In genomic region chr11:115227640-115228039, GRCm38 (mm10) we compare ENCODE assay signal across 18 mouse cellular contexts. TPM values are rescaled to one million over a fixed set of nuclear protein-coding genes. Genes with fewer than 3 reads are reported as not detected.
DNase-seq lines count a peak whose midpoint lies in the region; ATAC-seq and TF ChIP-seq lines count a peak whose summit lies in the region.
"Had no signal": no experiment of that assay in that cellular context is flagged by ENCODE, and none has a peak within 500 bp of the region (broad histone marks: within the 10 kb centered on the region; RNA-seq: fewer than 3 reads in every experiment).

No protein-coding gene starts in this region.

- H3K4me1 ChIP-seq in hindbrain, embryonic 10.5 days (replicated peaks), result peaks cover 98% of the 10 kb centered on the region
- H3K4me1 ChIP-seq in hindbrain, postnatal 0 days (ENCODE audit: insufficient read depth, low read length), result peaks cover 38% of the 10 kb centered on the region
- peaks cover 89% of the 10 kb centered on the region for H3K4me1 ChIP-seq in neural tube, embryonic 13.5 days (replicated peaks)
- peaks cover 57% of the 10 kb centered on the region for H3K4me1 ChIP-seq in forebrain, embryonic 14.5 days (ENCODE audit: control insufficient read depth, insufficient read depth, low read length)
- H3K4me1 ChIP-seq in midbrain, embryonic 15.5 days, result peaks cover 71% of the 10 kb centered on the region

- H3K4me2 ChIP-seq in hindbrain, postnatal 0 days (ENCODE audit: low read depth, low read length), result no peak overlapping the region
- no peak overlapping the region for H3K4me2 ChIP-seq in neural tube, embryonic 13.5 days
- peak overlapping the region; percentile 5; the same call in 1 of the 2 replicates for H3K4me2 ChIP-seq in forebrain, embryonic 14.5 days (ENCODE audit: low read length)
- no peak overlapping the region for H3K4me2 ChIP-seq in midbrain, embryonic 15.5 days
- H3K4me2 ChIP-seq: limb, embryonic 15.5 days; lung, embryonic 14.5 days had no signal

- peak overlapping the region; percentile 64 for H3K27ac ChIP-seq in hindbrain, embryonic 10.5 days
- no peak overlapping the region for H3K27ac ChIP-seq in hindbrain, postnatal 0 days
- no peak overlapping the region for H3K27ac ChIP-seq in neural tube, embryonic 13.5 days (replicated peaks)
- peak overlapping the region; percentile 74 for H3K27ac ChIP-seq in forebrain, embryonic 14.5 days (ENCODE audit: low read depth, low read length)
- H3K27ac ChIP-seq in midbrain, embryonic 15.5 days, result no peak overlapping the region; the same call in 1 of the 2 replicates
- H3K27ac ChIP-seq: limb, embryonic 15.5 days had no signal

- ATAC-seq in hindbrain, postnatal 0 days, result no peak
- no peak for ATAC-seq in neural tube, embryonic 13.5 days (ENCODE audit: low read depth)
- ATAC-seq in forebrain, embryonic 14.5 days, result no peak; the same call in 1 of the 2 replicates
- ATAC-seq in midbrain, embryonic 15.5 days (replicated peaks), result peak; percentile 28; the same call in 1 of the 2 replicates

- no peak overlapping the region for H3K9ac ChIP-seq in hindbrain, postnatal 0 days (replicated peaks; ENCODE audit: low read length)
- peak overlapping the region; percentile 9; the same call in 1 of the 2 replicates for H3K9ac ChIP-seq in neural tube, embryonic 13.5 days
- H3K9ac ChIP-seq in forebrain, embryonic 14.5 days (ENCODE audit: low read length), result peak overlapping the region; percentile 22
- no peak overlapping the region for H3K9ac ChIP-seq in midbrain, embryonic 15.5 days
- H3K9ac ChIP-seq: limb, embryonic 15.5 days; lung, embryonic 14.5 days had no signal

- 21% methylated on average over 12 of the region's 12 CpGs for WGBS in hindbrain, embryonic 10.5 days
- 37% methylated on average over 12 of the region's 12 CpGs for WGBS in hindbrain, postnatal 0 days
- 30% methylated on average over 12 of the region's 12 CpGs for WGBS in neural tube, embryonic 13.5 days
- WGBS in forebrain, embryonic 14.5 days, result 18% methylated on average over 12 of the region's 12 CpGs
- WGBS in midbrain, embryonic 15.5 days, result 18% methylated on average over 12 of the region's 12 CpGs

- peaks cover 54% of the 10 kb centered on the region for H3K27me3 ChIP-seq in hindbrain, embryonic 10.5 days (ENCODE audit: insufficient read depth, poor library complexity, severe bottlenecking)
- H3K27me3 ChIP-seq in hindbrain, postnatal 0 days (ENCODE audit: insufficient read depth, low read length), result no peaks in the 10 kb centered on the region
- H3K27me3 ChIP-seq in neural tube, embryonic 13.5 days, result peaks cover 5% of the 10 kb centered on the region
- H3K27me3 ChIP-seq in forebrain, embryonic 14.5 days (replicated peaks; ENCODE audit: control insufficient read depth, insufficient read depth, low read length), result no peaks in the 10 kb centered on the region
- H3K27me3 ChIP-seq in midbrain, embryonic 15.5 days (replicated peaks), result no peaks in the 10 kb centered on the region; the same call in 1 of the 2 replicates

- DNase-seq in hindbrain, embryonic 10.5 days (ENCODE audit: low spot score), result no peak
- no peak for DNase-seq in hindbrain, postnatal 0 days (ENCODE audit: low spot score)
- no peak for DNase-seq in neural tube, embryonic 10.5 days (ENCODE audit: extremely low spot score, low spot score)
- DNase-seq in forebrain, embryonic 14.5 days (ENCODE audit: low spot score), result no peak
- no peak for DNase-seq in right cerebral cortex, postnatal 36 days (ENCODE audit: low spot score in 2 of 2)
- DNase-seq in frontal cortex, adult 2 months (ENCODE audit: extremely low spot score in 1 of 2, low spot score in 1 of 2), result no peak
- DNase-seq: adrenal gland, adult 8-10 months; lung, embryonic 14.5 days; spleen, adult 18-20 months had no signal

- H3K4me3 ChIP-seq in hindbrain, embryonic 10.5 days, result no peak overlapping the region
- no peak overlapping the region for H3K4me3 ChIP-seq in hindbrain, postnatal 0 days (ENCODE audit: low read length)
- H3K4me3 ChIP-seq in neural tube, embryonic 13.5 days, result no peak overlapping the region
- no peak overlapping the region for H3K4me3 ChIP-seq in forebrain, embryonic 14.5 days (ENCODE audit: low read depth, low read length)
- no peak overlapping the region for H3K4me3 ChIP-seq in midbrain, embryonic 15.5 days
- H3K4me3 ChIP-seq: erythroblast, embryonic 14.5 days; limb, embryonic 15.5 days had no signal

- TF ChIP-seq CTCF in hindbrain, postnatal 0 days (IDR thresholded peaks at IDR 0.05; ENCODE audit: low read depth), result no peak

- H3K36me3 ChIP-seq in hindbrain, embryonic 10.5 days, result no peaks in the 10 kb centered on the region
- H3K36me3 ChIP-seq in hindbrain, postnatal 0 days (ENCODE audit: insufficient read depth, low read length), result no peaks in the 10 kb centered on the region
- H3K36me3 ChIP-seq in neural tube, embryonic 13.5 days, result no peaks in the 10 kb centered on the region
- no peaks in the 10 kb centered on the region for H3K36me3 ChIP-seq in forebrain, embryonic 14.5 days (ENCODE audit: control insufficient read depth, insufficient read depth, low read length)
- no peaks in the 10 kb centered on the region for H3K36me3 ChIP-seq in midbrain, embryonic 15.5 days (replicated peaks)

- H3K9me3 ChIP-seq in hindbrain, embryonic 10.5 days, result no peaks in the 10 kb centered on the region
- no peaks in the 10 kb centered on the region for H3K9me3 ChIP-seq in hindbrain, postnatal 0 days (ENCODE audit: low read length)
- no peaks in the 10 kb centered on the region for H3K9me3 ChIP-seq in neural tube, embryonic 13.5 days
- no peaks in the 10 kb centered on the region for H3K9me3 ChIP-seq in forebrain, embryonic 14.5 days (replicated peaks; ENCODE audit: control insufficient read depth, low read length)
- H3K9me3 ChIP-seq in midbrain, embryonic 15.5 days, result no peaks in the 10 kb centered on the region
- H3K9me3 ChIP-seq: G1E; limb, embryonic 15.5 days had no signal

RNA-seq across cellular contexts. Expression of gene Grin2c, which starts 39.4 kb away (rescaled TPM):
- polyA plus RNA-seq in hindbrain, embryonic 10.5 days (2016; fragmentation: Nextera tagmentation; extraction: Ambion mirVana), result 0.14 and 0.18 TPM in 2 replicates
- 6.9 and 7.1 TPM in 2 replicates for total RNA-seq in hindbrain, postnatal 0 days (2014; rRNA removed)
- polyA plus RNA-seq in hindbrain, postnatal 0 days (2015; fragmentation: Nextera tagmentation; extraction: Ambion mirVana), result 1.0 and 1.1 TPM in 2 replicates
- polyA plus RNA-seq in neural tube, embryonic 13.5 days (2015; fragmentation: Nextera tagmentation; extraction: Ambion mirVana), result 0.55 and 0.57 TPM in 2 replicates
- polyA plus RNA-seq in forebrain, embryonic 14.5 days (2014; fragmentation: Nextera tagmentation; extraction: Ambion mirVana), result 0.12 and 0.14 TPM in 2 replicates
- polyA plus RNA-seq in midbrain, embryonic 15.5 days (2015; fragmentation: Nextera tagmentation; extraction: Ambion mirVana), result 0.21 and 0.26 TPM in 2 replicates
- polyA plus RNA-seq in frontal cortex, adult 2 months (2012; rRNA removed), result 55.1 and 55.6 TPM in 2 replicates
- total RNA-seq: heart, postnatal 10 days had no signal
- polyA plus RNA-seq: G1E; intestine, embryonic 14.5 days; kidney, embryonic 16.5 days; lung, embryonic 14.5 days; stomach, embryonic 16.5 days had no signal

RNA-seq across cellular contexts. Expression of gene Nat9, which starts 40.0 kb away (rescaled TPM):
- polyA plus RNA-seq in hindbrain, embryonic 10.5 days (2016; fragmentation: Nextera tagmentation; extraction: Ambion mirVana), result 18.7 and 24.3 TPM in 2 replicates
- total RNA-seq in hindbrain, postnatal 0 days (2014; rRNA removed), result 17.3 and 27.8 TPM in 2 replicates
- polyA plus RNA-seq in hindbrain, postnatal 0 days (2015; fragmentation: Nextera tagmentation; extraction: Ambion mirVana), result 17.3 and 22.2 TPM in 2 replicates
- polyA plus RNA-seq in neural tube, embryonic 13.5 days (2015; fragmentation: Nextera tagmentation; extraction: Ambion mirVana), result 16.3 and 24.1 TPM in 2 replicates
- polyA plus RNA-seq in forebrain, embryonic 14.5 days (2014; fragmentation: Nextera tagmentation; extraction: Ambion mirVana), result 19.5 and 20.4 TPM in 2 replicates
- 22.5 and 25.5 TPM in 2 replicates for polyA plus RNA-seq in midbrain, embryonic 15.5 days (2015; fragmentation: Nextera tagmentation; extraction: Ambion mirVana)
- 36.2 and 36.9 TPM in 2 replicates for polyA plus RNA-seq in frontal cortex, adult 2 months (2012; rRNA removed)

RNA-seq across cellular contexts. Expression of gene Tmem104, which starts 40.4 kb away (rescaled TPM):
- 6.9 and 10.6 TPM in 2 replicates for polyA plus RNA-seq in hindbrain, embryonic 10.5 days (2016; fragmentation: Nextera tagmentation; extraction: Ambion mirVana)
- 6.4 and 11.1 TPM in 2 replicates for total RNA-seq in hindbrain, postnatal 0 days (2014; rRNA removed)
- 10.1 and 13.5 TPM in 2 replicates for polyA plus RNA-seq in hindbrain, postnatal 0 days (2015; fragmentation: Nextera tagmentation; extraction: Ambion mirVana)
- polyA plus RNA-seq in neural tube, embryonic 13.5 days (2015; fragmentation: Nextera tagmentation; extraction: Ambion mirVana), result 11.6 and 11.8 TPM in 2 replicates
- polyA plus RNA-seq in forebrain, embryonic 14.5 days (2014; fragmentation: Nextera tagmentation; extraction: Ambion mirVana), result 6.3 and 8.5 TPM in 2 replicates
- 12.6 and 15.3 TPM in 2 replicates for polyA plus RNA-seq in midbrain, embryonic 15.5 days (2015; fragmentation: Nextera tagmentation; extraction: Ambion mirVana)
- 10.2 and 10.4 TPM in 2 replicates for polyA plus RNA-seq in frontal cortex, adult 2 months (2012; rRNA removed)

RNA-seq across cellular contexts. Expression of gene Fdxr, which starts 49.2 kb away (rescaled TPM):
- polyA plus RNA-seq in hindbrain, embryonic 10.5 days (2016; fragmentation: Nextera tagmentation; extraction: Ambion mirVana), result 17.7 TPM in 2 replicates
- 20.0 and 22.6 TPM in 2 replicates for total RNA-seq in hindbrain, postnatal 0 days (2014; rRNA removed)
- polyA plus RNA-seq in hindbrain, postnatal 0 days (2015; fragmentation: Nextera tagmentation; extraction: Ambion mirVana), result 15.0 and 16.4 TPM in 2 replicates
- 19.4 and 20.4 TPM in 2 replicates for polyA plus RNA-seq in neural tube, embryonic 13.5 days (2015; fragmentation: Nextera tagmentation; extraction: Ambion mirVana)
- polyA plus RNA-seq in forebrain, embryonic 14.5 days (2014; fragmentation: Nextera tagmentation; extraction: Ambion mirVana), result 17.2 and 20.0 TPM in 2 replicates
- polyA plus RNA-seq in midbrain, embryonic 15.5 days (2015; fragmentation: Nextera tagmentation; extraction: Ambion mirVana), result 21.5 and 22.1 TPM in 2 replicates
- 33.1 and 34.4 TPM in 2 replicates for polyA plus RNA-seq in frontal cortex, adult 2 months (2012; rRNA removed)

Comparison
In these comparisons a context has a peak if more than half of its experiments do, and no peak if none do; other contexts are left out.
1. H3K27ac ChIP-seq: peak in hindbrain, embryonic 10.5 days (single experiment) and forebrain, embryonic 14.5 days (single experiment); none in hindbrain, postnatal 0 days (single experiment), neural tube, embryonic 13.5 days (single experiment) and midbrain, embryonic 15.5 days (single experiment).
2. H3K9ac ChIP-seq: peak in neural tube, embryonic 13.5 days (single experiment) and forebrain, embryonic 14.5 days (single experiment); none in hindbrain, postnatal 0 days (single experiment) and midbrain, embryonic 15.5 days (single experiment).
3. RNA of gene Grin2c, which starts 39.4 kb away (polyA plus RNA-seq): 55.1 to 55.6 TPM in frontal cortex, adult 2 months; 1.0 to 1.1 TPM in hindbrain, postnatal 0 days, 0.55 to 0.57 TPM in neural tube, embryonic 13.5 days, 0.21 to 0.26 TPM in midbrain, embryonic 15.5 days, 0.14 to 0.18 TPM in hindbrain, embryonic 10.5 days and 0.12 to 0.14 TPM in forebrain, embryonic 14.5 days; every median in the first group is over 10 times any median in the second.